Mouse (Mus musculus) thymus, adult 2 months (tissue): ENCODE measurements around the gene Fsd2.

Experiments used
- CTCF ChIP-seq: fragments of 200-500 bp; IDR thresholded peaks from 2 replicates; pipeline ENCODE4 v1.5.1; 2012; ENCODE audit warnings: mild to moderate bottlenecking, control low read depth, low read length, moderate library complexity, borderline replicate concordance; ENCODE audit not compliant: control insufficient read depth, poor library complexity, insufficient read depth; ENCODE audit errors: extremely low read depth
- POLR2A ChIP-seq: fragments of 200-500 bp; IDR thresholded peaks from 2 replicates; pipeline ENCODE4 v1.6.1; 2012; ENCODE audit warnings: mild to moderate bottlenecking, low read length, control low read depth, moderate library complexity; ENCODE audit not compliant: control insufficient read depth, poor library complexity, insufficient read depth; ENCODE audit errors: extremely low read depth

DNA sequence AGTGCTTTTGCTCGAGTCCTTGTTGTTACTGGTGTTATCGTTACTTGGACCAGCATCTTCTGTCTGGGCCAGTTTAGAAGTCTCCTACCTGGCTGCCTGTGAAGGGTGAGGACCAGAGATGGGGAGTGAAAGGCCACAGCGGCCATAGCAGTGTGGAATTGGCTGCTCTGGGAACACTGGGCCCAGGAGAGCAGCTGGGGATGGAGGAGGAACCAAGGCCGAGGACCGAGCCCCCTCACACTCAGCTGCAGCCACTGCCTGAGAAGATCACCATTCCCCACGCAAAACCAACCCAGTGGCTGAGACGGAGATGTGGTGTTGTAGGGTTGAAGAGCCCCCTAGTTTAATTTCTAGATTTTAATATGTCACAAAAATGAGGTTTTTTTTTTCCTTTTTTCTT, 2.0 kb downstream of the Fsd2 start:
- TF ChIP-seq POLR2A (no peak), CTCF (no peak)
